Mouse (Mus musculus) stomach, postnatal 0 days (tissue): ENCODE measurements around the gene Fastkd5. TPM values are rescaled to one million over a fixed set of nuclear protein-coding genes. Genes with fewer than 3 reads are reported as not detected.

Experiments
- ATAC-seq: fragments of 200-750 bp; cut with Nextera tagmentation; 2 replicates; pipeline ENCODE4 v1.8.0; 2017; ENCODE audit not compliant: low FRiP score, low TSS enrichment
- DNase-seq: peaks from one replicate; pipeline ENCODE4 v3.0.0-alpha.2; 2016; ENCODE audit warnings: low spot score
- H3K27ac ChIP-seq: fragments of 300-500 bp; sonication (generic); replicated peaks from 2 replicates; pipeline ENCODE4 v1.5.1; 2014; ENCODE audit warnings: mild to moderate bottlenecking, control low read depth
- H3K27me3 ChIP-seq: fragments of 300-500 bp; sonication (generic); 2 replicates; pipeline ENCODE4 v1.6.1; 2014; ENCODE audit warnings: low read length; ENCODE audit not compliant: control insufficient read depth, insufficient read depth
- H3K36me3 ChIP-seq: fragments of 300-500 bp; sonication (generic); 2 replicates; pipeline ENCODE4 v1.6.1; 2014; ENCODE audit warnings: low read length, mixed read lengths; ENCODE audit not compliant: control insufficient read depth, insufficient read depth
- H3K4me1 ChIP-seq: fragments of 300-500 bp; sonication (generic); replicated peaks from 2 replicates; pipeline ENCODE4 v1.6.1; 2014; ENCODE audit warnings: antibody characterized with exemption; ENCODE audit not compliant: control insufficient read depth, insufficient read depth
- H3K4me2 ChIP-seq: fragments of 300-500 bp; sonication (generic); replicated peaks from 2 replicates; pipeline ENCODE4 v1.6.1; 2014; ENCODE audit warnings: low read depth, mild to moderate bottlenecking, control low read depth, moderate library complexity
- H3K4me3 ChIP-seq: fragments of 300-500 bp; sonication (generic); 2 replicates; pipeline ENCODE4 v1.5.1; 2014; ENCODE audit warnings: low read depth, low read length, control low read depth
- H3K9ac ChIP-seq: fragments of 300-500 bp; sonication (generic); 2 replicates; pipeline ENCODE4 v1.6.1; 2014; ENCODE audit warnings: mild to moderate bottlenecking, low read length, control low read depth, mixed read lengths
- H3K9me3 ChIP-seq: fragments of 300-500 bp; sonication (generic); 2 replicates; pipeline ENCODE4 v1.6.1; 2016; ENCODE audit warnings: low read length; ENCODE audit not compliant: control insufficient read depth
- CTCF ChIP-seq: IDR thresholded peaks from 2 replicates; pipeline ENCODE4 v1.5.1; 2016; ENCODE audit warnings: antibody characterized with exemption, low read depth, mild to moderate bottlenecking, moderate library complexity
- EP300 ChIP-seq: optimal IDR thresholded peaks from 2 replicates; pipeline ENCODE3; 2016; ENCODE audit warnings: antibody characterized with exemption
- WGBS: fragments of 180-500 bp; shearing (Covaris S2); extraction: QIAGEN DNeasy Blood & Tissue Kit; methylation state at CpG from one replicate; pipeline ENCODE4 v1.1.7; 2014; 5-methylcytosine and 5-hydroxymethylcytosine counted together
- polyA plus RNA-seq: library from polyadenylated mRNA; unstranded; fragments of >200 nt; fragmentation: Nextera tagmentation; extraction: Ambion mirVana; gene quantifications from 2 replicates; pipeline ENCODE4 v1.2.1, GENCODE M21; 2015

Gene Fastkd5
- polyA plus RNA-seq, 1 experiment from 2014 or later: 6.7 TPM

- Histone ChIP-seq H3K9me3 (no peaks in the 10 kb centered on the region), H3K4me1 (no peaks in the 10 kb centered on the region), H3K27me3 (no peaks in the 10 kb centered on the region), H3K4me3 (no peak overlapping the region), H3K9ac (no peak overlapping the region), H3K4me2 (no peak overlapping the region), H3K36me3 (no peaks in the 10 kb centered on the region), H3K27ac (no peak overlapping the region)
- DNase-seq (no peak), ATAC-seq (no peak)
- TF ChIP-seq EP300: no peak
- TF ChIP-seq CTCF: no peak
- WGBS: 79% methylated on average over 4 of the region's 4 CpGs
Measured at GRCm38 (mm10) chr2:130645198-130645597, 15.4 kb upstream of the Fastkd5 start.

- DNase-seq (peak; percentile 96), ATAC-seq (peak; percentile 88)
- H3K9ac ChIP-seq: peak within 1 kb of the TSS; percentile 68
- peak within 1 kb of the TSS; percentile 30; the same call in 1 of the 2 replicates for H3K27ac ChIP-seq
- H3K9me3 ChIP-seq: no peaks in the 10 kb centered on the region
- WGBS: 6% methylated on average over 18 of the region's 40 CpGs
- no peaks in the 10 kb centered on the region for H3K36me3 ChIP-seq
- no peaks in the 10 kb centered on the region for H3K4me1 ChIP-seq
- TF ChIP-seq EP300: no peak
- H3K4me2 ChIP-seq: peak within 1 kb of the TSS; percentile 97
- peak within 1 kb of the TSS; percentile 67 for H3K4me3 ChIP-seq
- H3K27me3 ChIP-seq: no peaks in the 10 kb centered on the region
Measured at GRCm38 (mm10) chr2:130642684-130643369, 13.0 kb upstream of the Fastkd5 start, which contains the start of gene Lzts3. Gene Lzts3, minus strand, starts transcription at chr2:130642803.

GRCm38 (mm10) chr2:130642197-130642660 lies 12.4 kb upstream of the Fastkd5 start:
- under 1% methylated on average over 16 of the region's 27 CpGs for WGBS
- Histone ChIP-seq H3K9ac (peak overlapping the region; percentile 68), H3K9me3 (no peaks in the 10 kb centered on the region), H3K27ac (peak overlapping the region; percentile 30; the same call in 1 of the 2 replicates), H3K36me3 (no peaks in the 10 kb centered on the region), H3K27me3 (no peaks in the 10 kb centered on the region), H3K4me2 (peak overlapping the region; percentile 97), H3K4me3 (peak overlapping the region; percentile 67), H3K4me1 (no peaks in the 10 kb centered on the region)
- TF ChIP-seq EP300 (no peak), CTCF (no peak)
- ATAC-seq (no peak; the same call in 1 of the 2 replicates), DNase-seq (no peak)

- WGBS: 56% methylated on average over 6 of the region's 6 CpGs
- Histone ChIP-seq H3K4me3 (no peak overlapping the region), H3K4me1 (no peaks in the 10 kb centered on the region), H3K27me3 (no peaks in the 10 kb centered on the region), H3K36me3 (no peaks in the 10 kb centered on the region; the same call in 1 of the 2 replicates), H3K27ac (no peak overlapping the region; the same call in 1 of the 2 replicates), H3K4me2 (no peak overlapping the region), H3K9me3 (no peaks in the 10 kb centered on the region), H3K9ac (0 out of 2 replicates have a peak overlapping the region, but pooled peaks have one; percentile 23)
- DNase-seq: no peak
- no peak for ATAC-seq
- no peak for TF ChIP-seq EP300
- no peak for TF ChIP-seq CTCF
Measured at GRCm38 (mm10) chr2:130641351-130642025, 11.7 kb upstream of the Fastkd5 start.

GRCm38 (mm10) chr2:130639276-130639675 lies 9.4 kb upstream of the Fastkd5 start:
- Histone ChIP-seq H3K9ac (no peak overlapping the region), H3K36me3 (no peaks in the 10 kb centered on the region; the same call in 1 of the 2 replicates), H3K9me3 (no peaks in the 10 kb centered on the region), H3K27ac (peak overlapping the region; percentile 73; the same call in 1 of the 2 replicates), H3K4me3 (no peak overlapping the region), H3K27me3 (no peaks in the 10 kb centered on the region), H3K4me1 (0 out of 2 replicates have a peak, but pooled peaks cover 2% of the 10 kb centered on the region), H3K4me2 (no peak overlapping the region)
- no peak for TF ChIP-seq EP300
- no peak for TF ChIP-seq CTCF
- 76% methylated on average over 6 of the region's 6 CpGs for WGBS
- ATAC-seq: no peak
- peak; percentile 47 for DNase-seq
